Mouse (Mus musculus) adrenal gland, adult 2 months (tissue): ENCODE results near the gene Adprhl2. TPM values are rescaled to one million over a fixed set of nuclear protein-coding genes. Genes with fewer than 3 reads are reported as not detected.

Experiments used
- DNase-seq: peaks from one replicate; pipeline ENCODE4 v3.0.0; 2021
- polyA plus RNA-seq: library from polyadenylated mRNA; depleted of rRNA; stranded (reverse); fragments of >200 nt; gene quantifications from 2 replicates; pipeline ENCODE4 v1.2.3, GENCODE M21; 2012; rRNA removed
- total RNA-seq, 2 experiments: library from RNA; stranded (reverse); gene quantifications; 2 replicates each; pipeline ENCODE4 v1.2.3; 2021

Adprhl2 gene
- total and polyA plus RNA-seq, 3 experiments = 26.2 to 45.8 (median 34.9) TPM

GRCm38 (mm10) chr4:126269292-126269691 is 52.2 kb downstream of the Adprhl2 start:
- no peak for DNase-seq

Other genes with a start within 250 kb of the Adprhl2 start
- gene Lsm10, start 225.1 kb downstream of the Adprhl2 start, total RNA-seq = 10 to 100 TPM; 23.4 to 30.7 TPM
- 29.3 and 32.5 TPM in 2 replicates for gene Lsm10, start 225.1 kb downstream of the Adprhl2 start, polyA plus RNA-seq
- 10 to 100 TPM; 43.0 to 56.0 TPM for gene Stk40, start 217.7 kb downstream of the Adprhl2 start, total RNA-seq
- 33.2 and 33.5 TPM in 2 replicates for gene Stk40, start 217.7 kb downstream of the Adprhl2 start, polyA plus RNA-seq
- gene Eva1b, start 174.0 kb downstream of the Adprhl2 start, total RNA-seq = 10 to 100 TPM; 13.3 to 35.0 TPM
- 111 and 156 TPM in 2 replicates for gene Eva1b, start 174.0 kb downstream of the Adprhl2 start, polyA plus RNA-seq
- 1 to 10 TPM; 2.5 to 3.2 TPM for gene Sh3d21, start 158.2 kb downstream of the Adprhl2 start, total RNA-seq
- gene Sh3d21, start 158.2 kb downstream of the Adprhl2 start, polyA plus RNA-seq = 1.4 and 1.8 TPM in 2 replicates
- gene Thrap3, start 118.9 kb downstream of the Adprhl2 start, total RNA-seq = 100 to 1,000 TPM; 169 to 173 TPM
- gene Thrap3, start 118.9 kb downstream of the Adprhl2 start, polyA plus RNA-seq = 29.1 and 36.8 TPM in 2 replicates
- 10 to 100 TPM; 55.4 to 68.7 TPM for gene Map7d1, start 65.4 kb downstream of the Adprhl2 start, total RNA-seq
- gene Map7d1, start 65.4 kb downstream of the Adprhl2 start, polyA plus RNA-seq = 98.3 and 98.7 TPM in 2 replicates
- 100 to 1,000 TPM in 1 of 2 experiments, 10 to 100 TPM in 1; 85.8 to 103 TPM for gene Trappc3, start 59.4 kb downstream of the Adprhl2 start, total RNA-seq
- gene Trappc3, start 59.4 kb downstream of the Adprhl2 start, polyA plus RNA-seq = 16.2 and 16.5 TPM in 2 replicates
- 1 to 10 TPM; 1.4 to 6.1 TPM for gene Col8a2, start 34.9 kb downstream of the Adprhl2 start, total RNA-seq
- 1.9 TPM in 2 replicates for gene Col8a2, start 34.9 kb downstream of the Adprhl2 start, polyA plus RNA-seq
- gene Tekt2, start 4.0 kb upstream of the Adprhl2 start, total RNA-seq = 1 to 10 TPM; 3.2 to 3.3 TPM
- 2.9 and 4.8 TPM in 2 replicates for gene Tekt2, start 4.0 kb upstream of the Adprhl2 start, polyA plus RNA-seq
- 10 to 100 TPM; 15.8 to 22.5 TPM for gene Ago3, start 107.9 kb upstream of the Adprhl2 start, total RNA-seq
- 19.7 and 21.0 TPM in 2 replicates for gene Ago3, start 107.9 kb upstream of the Adprhl2 start, polyA plus RNA-seq
- 10 to 100 TPM; 28.1 to 36.6 TPM for gene Ago1, start 146.9 kb upstream of the Adprhl2 start, total RNA-seq
- gene Ago1, start 146.9 kb upstream of the Adprhl2 start, polyA plus RNA-seq = 10.6 and 17.2 TPM in 2 replicates
- gene Ago4, start 211.8 kb upstream of the Adprhl2 start, total RNA-seq = 1 to 10 TPM; 4.8 to 5.4 TPM
- 1.0 and 1.2 TPM in 2 replicates for gene Ago4, start 211.8 kb upstream of the Adprhl2 start, polyA plus RNA-seq
- gene Clspn, start 235.2 kb upstream of the Adprhl2 start, total RNA-seq = under 1 TPM; 0.66 to 0.97 TPM
- gene Clspn, start 235.2 kb upstream of the Adprhl2 start, polyA plus RNA-seq = 0.11 and 0.19 TPM in 2 replicates